Mouse (Mus musculus) retina, embryonic 14.5 days (tissue): ENCODE measurements around the gene Ppp2r3a.
A peak's percentile ranks its signal among the peaks of the same experiment; 100 is the strongest.

Experiments
- DNase-seq: peaks from one replicate; pipeline ENCODE4 v3.0.0-alpha.2; 2015; ENCODE audit warnings: low spot score

The Ppp2r3a gene

GRCm38 (mm10) chr9:101152872-101153271 is 98.7 kb downstream of the Ppp2r3a start:
- peak; percentile 27 for DNase-seq

- DNase-seq: no peak
Measured at GRCm38 (mm10) chr9:101143635-101144034, 108.0 kb downstream of the Ppp2r3a start.

- DNase-seq: no peak
Measured at GRCm38 (mm10) chr9:101114182-101114884, 137.3 kb downstream of the Ppp2r3a start.

GRCm38 (mm10) chr9:101113317-101113716 is 138.3 kb downstream of the Ppp2r3a start:
- no peak for DNase-seq

- DNase-seq: no peak
Measured at GRCm38 (mm10) chr9:101110013-101110412, 141.6 kb downstream of the Ppp2r3a start.

- no peak for DNase-seq
Measured at GRCm38 (mm10) chr9:101107386-101107785, 144.2 kb downstream of the Ppp2r3a start.

- no peak for DNase-seq
Measured at GRCm38 (mm10) chr9:101105735-101106134, 145.9 kb downstream of the Ppp2r3a start.

- no peak for DNase-seq
Measured at GRCm38 (mm10) chr9:101104931-101105330, 146.7 kb downstream of the Ppp2r3a start.

GRCm38 (mm10) chr9:101102288-101102687 is 149.3 kb downstream of the Ppp2r3a start:
- DNase-seq: no peak

- DNase-seq: no peak
Measured at GRCm38 (mm10) chr9:101101547-101101946, 150.0 kb downstream of the Ppp2r3a start.

- no peak for DNase-seq
Measured at GRCm38 (mm10) chr9:101100163-101100562, 151.4 kb downstream of the Ppp2r3a start.

- DNase-seq: no peak
Measured at GRCm38 (mm10) chr9:101099445-101099844, 152.2 kb downstream of the Ppp2r3a start.

- no peak for DNase-seq
Measured at GRCm38 (mm10) chr9:101097542-101097941, 154.1 kb downstream of the Ppp2r3a start.

- no peak for DNase-seq
Measured at GRCm38 (mm10) chr9:101096461-101096860, 155.1 kb downstream of the Ppp2r3a start.

GRCm38 (mm10) chr9:101095425-101095824 is 156.2 kb downstream of the Ppp2r3a start:
- no peak for DNase-seq

- DNase-seq: no peak
Measured at GRCm38 (mm10) chr9:101083728-101084127, 167.9 kb downstream of the Ppp2r3a start.

- no peak for DNase-seq
Measured at GRCm38 (mm10) chr9:101080046-101080685, 171.4 kb downstream of the Ppp2r3a start.

GRCm38 (mm10) chr9:101078579-101078978 is 173.0 kb downstream of the Ppp2r3a start:
- DNase-seq: no peak

- DNase-seq: peak; percentile 23
Measured at GRCm38 (mm10) chr9:101077486-101077885, 174.1 kb downstream of the Ppp2r3a start.

- no peak for DNase-seq
Measured at GRCm38 (mm10) chr9:101076095-101076875, 175.3 kb downstream of the Ppp2r3a start.

GRCm38 (mm10) chr9:101075694-101076093 is 175.9 kb downstream of the Ppp2r3a start:
- DNase-seq: no peak

GRCm38 (mm10) chr9:101075091-101075581 is 176.5 kb downstream of the Ppp2r3a start:
- peak; percentile 42 for DNase-seq
